Mouse (Mus musculus): Measurements from ENCODE around the gene Enc1. TPM values are rescaled to one million over a fixed set of nuclear protein-coding genes. Genes with fewer than 3 reads are reported as not detected.

Enc1 gene
- polyA plus RNA-seq, 1 experiment from 2014 or later = 0.92 TPM

DNA sequence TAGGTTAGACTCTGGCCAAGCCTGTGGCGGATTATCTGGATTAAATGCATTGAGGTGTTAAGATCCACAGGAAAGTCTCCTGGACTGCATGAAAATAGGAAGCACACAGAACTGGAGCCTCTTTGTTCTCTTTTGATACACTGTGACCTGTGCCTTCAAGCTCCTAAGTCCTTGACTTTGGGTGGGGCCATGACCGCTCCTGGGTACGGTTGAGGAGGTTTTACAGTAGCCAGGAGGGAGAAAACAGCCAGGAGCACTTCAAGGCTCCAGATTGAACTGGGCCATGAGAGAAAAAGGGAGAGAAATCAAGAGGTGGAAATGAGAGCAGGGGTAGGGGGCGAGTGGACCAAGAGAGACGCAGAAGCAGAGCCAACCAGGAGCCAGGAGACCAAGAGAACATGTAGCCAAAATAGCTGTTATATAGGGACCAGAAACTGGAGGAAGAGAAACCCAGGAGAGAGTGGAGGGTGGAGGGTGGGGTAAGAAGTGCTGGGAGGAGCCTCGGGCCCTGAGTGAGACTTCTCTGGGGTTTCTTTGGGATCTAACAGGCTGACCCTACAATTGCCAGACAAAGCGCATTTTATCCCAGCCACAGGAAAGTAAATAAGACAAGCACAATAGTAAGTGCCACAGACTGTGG is 33.3 kb upstream of the Enc1 start:
- WGBS (ENCODE audit: insufficient replicate concordance) = 73% methylated on average over 7 of the region's 7 CpGs
- ATAC-seq = no peak

DNA sequence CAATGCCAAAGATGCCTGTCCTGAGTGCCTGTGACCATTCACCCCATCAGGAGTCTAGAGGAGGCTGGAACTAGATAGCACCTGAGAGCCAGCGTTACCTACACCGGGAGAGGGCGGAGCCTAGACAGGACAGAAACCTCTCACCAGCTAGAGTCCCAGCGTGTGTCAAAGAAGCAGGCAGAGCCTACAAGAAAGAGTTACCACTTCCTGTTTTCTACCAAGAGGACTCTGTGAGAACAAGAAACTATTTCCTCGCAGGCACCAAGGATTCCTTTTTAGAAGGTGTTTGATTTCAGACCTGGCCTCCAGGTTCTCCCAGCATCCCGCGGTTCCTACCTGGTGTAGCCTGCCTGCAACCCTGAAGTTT is 32.8 kb upstream of the Enc1 start:
- no peak for ATAC-seq
- no peak overlapping the region for H3K27ac ChIP-seq
- H3K36me3 ChIP-seq = no peaks in the 10 kb centered on the region
- peaks cover 22% of the 10 kb centered on the region for H3K4me1 ChIP-seq
- WGBS (ENCODE audit: insufficient replicate concordance) = 37% methylated on average over 7 of the region's 7 CpGs
- no peaks in the 10 kb centered on the region for H3K9me3 ChIP-seq (replicated peaks)
- H3K4me2 ChIP-seq = no peak overlapping the region
- no peak overlapping the region for H3K4me3 ChIP-seq
- no peaks in the 10 kb centered on the region for H3K27me3 ChIP-seq (replicated peaks)
- H3K9ac ChIP-seq = no peak overlapping the region

More for the DNA sequence above, 33.3 kb upstream of the Enc1 start:
- Histone ChIP-seq H3K27ac (no peak overlapping the region), H3K27me3 (replicated peaks) (no peaks in the 10 kb centered on the region), H3K4me2 (no peak overlapping the region), H3K9me3 (replicated peaks) (no peaks in the 10 kb centered on the region), H3K4me1 (peaks cover 22% of the 10 kb centered on the region), H3K36me3 (no peaks in the 10 kb centered on the region), H3K9ac (no peak overlapping the region), H3K4me3 (no peak overlapping the region)

DNA sequence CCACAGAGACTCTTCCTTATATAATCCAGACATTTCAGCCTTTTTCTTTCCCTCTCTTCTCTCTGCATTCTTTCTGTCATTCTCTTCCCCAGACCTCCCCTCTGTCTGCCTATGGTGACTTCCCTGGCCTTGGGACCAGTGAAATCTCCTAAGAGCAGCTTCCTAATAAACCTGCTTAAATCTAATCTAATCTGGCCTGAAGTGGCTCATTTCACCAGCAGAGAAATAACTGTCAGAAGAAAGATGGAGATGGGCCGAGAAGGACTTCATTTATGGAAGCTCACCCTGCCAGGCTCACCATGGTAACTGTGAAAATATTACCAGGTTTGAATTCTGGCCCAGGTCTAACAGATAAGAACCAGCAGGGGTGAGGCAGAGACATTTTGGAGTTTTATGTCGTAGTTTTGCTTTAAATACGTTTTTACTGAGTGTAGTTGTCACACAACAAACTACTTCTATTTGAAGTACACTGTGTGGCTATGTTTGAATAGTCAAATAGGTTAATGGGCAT is 32.4 kb upstream of the Enc1 start:
- WGBS (ENCODE audit: insufficient replicate concordance) = 52% methylated on average over 3 of the region's 3 CpGs

DNA sequence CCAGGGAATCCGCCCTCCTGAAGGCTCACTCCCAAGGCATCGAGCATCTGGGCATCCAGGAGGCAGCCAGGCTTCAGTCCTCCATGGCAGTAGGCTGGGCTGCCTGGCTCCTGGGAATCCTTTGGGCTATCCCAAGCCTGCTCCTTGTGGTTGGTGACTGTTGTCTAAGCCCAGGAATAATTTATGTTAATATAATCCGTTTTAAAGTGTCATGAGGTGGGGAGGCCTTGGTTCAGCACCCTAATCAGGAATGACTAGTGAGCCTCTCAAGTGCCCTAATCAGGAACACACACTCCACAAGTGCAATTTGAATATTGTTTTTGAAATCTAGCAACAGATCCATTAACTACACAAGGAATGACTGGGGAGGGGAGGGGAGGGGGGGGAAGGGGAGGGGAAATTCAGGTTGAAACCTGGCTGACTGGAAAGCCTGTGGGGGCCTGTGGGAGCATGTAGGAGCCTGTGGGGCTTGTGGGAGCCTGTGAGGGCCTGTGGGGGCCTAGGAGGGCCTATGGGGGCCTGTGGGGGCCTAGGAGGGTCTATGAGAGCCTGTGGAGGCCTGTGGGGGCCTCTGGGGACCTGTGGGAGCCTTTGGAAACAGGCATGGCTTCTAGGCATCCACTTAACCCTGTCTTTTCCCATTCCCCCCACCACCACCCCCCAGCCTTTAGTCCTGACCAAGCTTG is 26.2 kb upstream of the Enc1 start:
- H3K4me2 ChIP-seq = no peak overlapping the region
- WGBS (ENCODE audit: insufficient replicate concordance) = 51% methylated on average over 3 of the region's 3 CpGs
- no peak overlapping the region for H3K4me3 ChIP-seq
- no peak overlapping the region for H3K9ac ChIP-seq
- no peaks in the 10 kb centered on the region for H3K27me3 ChIP-seq (replicated peaks)
- ATAC-seq = no peak
- no peaks in the 10 kb centered on the region for H3K9me3 ChIP-seq (replicated peaks)
- H3K27ac ChIP-seq = no peak overlapping the region
- no peaks in the 10 kb centered on the region for H3K4me1 ChIP-seq
- no peaks in the 10 kb centered on the region for H3K36me3 ChIP-seq

More for the DNA sequence above, 32.4 kb upstream of the Enc1 start:
- H3K9ac ChIP-seq = no peak overlapping the region
- H3K4me2 ChIP-seq = no peak overlapping the region
- H3K27me3 ChIP-seq (replicated peaks) = no peaks in the 10 kb centered on the region
- no peaks in the 10 kb centered on the region for H3K9me3 ChIP-seq (replicated peaks)
- H3K4me3 ChIP-seq = no peak overlapping the region
- no peaks in the 10 kb centered on the region for H3K36me3 ChIP-seq
- no peak overlapping the region for H3K27ac ChIP-seq
- no peak for ATAC-seq
- H3K4me1 ChIP-seq = peaks cover 22% of the 10 kb centered on the region

DNA sequence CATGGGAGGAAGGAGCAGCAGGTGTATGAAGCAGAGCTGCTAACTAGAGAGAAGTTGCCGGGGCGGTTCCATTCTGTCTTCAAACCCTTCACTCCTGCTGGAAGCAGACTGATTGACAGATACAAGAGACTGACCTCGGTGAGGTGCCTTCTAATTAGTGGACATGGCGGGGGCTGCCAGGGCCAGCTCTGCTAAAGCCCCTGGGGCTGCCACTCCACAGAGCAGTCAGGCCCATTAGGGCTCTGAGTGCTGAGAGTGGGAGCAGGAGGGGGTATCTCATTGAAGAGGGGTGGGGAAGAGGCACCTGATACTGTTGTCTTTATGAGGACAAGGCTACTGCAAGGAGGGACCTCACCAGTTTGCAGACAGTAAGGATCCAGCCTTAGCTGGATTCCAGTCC is 25.3 kb upstream of the Enc1 start:
- Histone ChIP-seq H3K9ac (no peak overlapping the region), H3K4me3 (no peak overlapping the region), H3K4me1 (no peaks in the 10 kb centered on the region), H3K36me3 (no peaks in the 10 kb centered on the region), H3K9me3 (replicated peaks) (no peaks in the 10 kb centered on the region), H3K27me3 (replicated peaks) (no peaks in the 10 kb centered on the region), H3K4me2 (no peak overlapping the region), H3K27ac (no peak overlapping the region)
- 63% methylated on average over 4 of the region's 4 CpGs for WGBS (ENCODE audit: insufficient replicate concordance)
- no peak for ATAC-seq

DNA sequence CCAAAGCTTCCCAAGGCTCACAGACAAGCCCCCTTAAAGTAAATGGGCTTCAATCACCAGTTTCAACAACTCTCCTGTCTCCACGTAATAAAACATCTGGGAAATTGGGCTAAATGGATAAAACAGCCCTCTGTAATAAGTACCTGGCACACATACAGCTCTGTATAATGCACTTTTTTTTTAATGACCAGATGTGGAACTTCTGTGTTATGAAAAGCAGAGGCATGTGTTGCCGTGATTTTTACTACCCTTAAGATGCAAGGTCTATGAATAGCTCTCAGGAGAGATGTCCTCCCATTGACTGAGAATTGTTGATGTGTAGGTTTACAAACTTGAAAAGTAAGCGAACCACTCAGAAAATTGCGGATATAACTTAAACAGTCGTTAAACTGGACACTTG is 24.7 kb upstream of the Enc1 start:
- Histone ChIP-seq H3K4me1 (no peaks in the 10 kb centered on the region), H3K27me3 (replicated peaks) (no peaks in the 10 kb centered on the region), H3K4me3 (no peak overlapping the region), H3K9ac (no peak overlapping the region), H3K9me3 (replicated peaks) (no peaks in the 10 kb centered on the region), H3K4me2 (no peak overlapping the region), H3K36me3 (no peaks in the 10 kb centered on the region), H3K27ac (no peak overlapping the region)
- WGBS (ENCODE audit: insufficient replicate concordance) = 62% methylated on average over 5 of the region's 5 CpGs
- no peak for ATAC-seq

DNA sequence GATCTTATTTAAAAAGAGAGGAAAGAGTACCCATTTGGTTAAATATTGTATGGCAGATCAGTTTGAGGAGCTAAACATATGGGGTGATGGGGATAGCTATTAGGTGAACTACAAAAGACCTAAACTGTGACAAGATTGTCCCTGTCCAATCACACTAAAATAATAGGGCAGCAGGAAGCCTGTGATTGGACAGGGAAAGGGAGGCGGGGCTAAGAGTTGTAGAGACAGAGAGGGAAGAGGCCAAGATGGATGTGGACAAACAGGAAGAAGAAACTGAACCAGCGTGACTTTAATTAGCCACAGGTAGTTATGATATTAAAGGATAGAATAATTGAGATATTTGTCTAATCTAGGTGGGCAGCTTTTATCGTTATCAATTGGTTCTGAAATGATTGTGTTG is 20.9 kb upstream of the Enc1 start:
- no peak overlapping the region for H3K9ac ChIP-seq
- ATAC-seq = no peak
- WGBS (ENCODE audit: insufficient replicate concordance) = 75% methylated on average over 3 of the region's 3 CpGs

DNA sequence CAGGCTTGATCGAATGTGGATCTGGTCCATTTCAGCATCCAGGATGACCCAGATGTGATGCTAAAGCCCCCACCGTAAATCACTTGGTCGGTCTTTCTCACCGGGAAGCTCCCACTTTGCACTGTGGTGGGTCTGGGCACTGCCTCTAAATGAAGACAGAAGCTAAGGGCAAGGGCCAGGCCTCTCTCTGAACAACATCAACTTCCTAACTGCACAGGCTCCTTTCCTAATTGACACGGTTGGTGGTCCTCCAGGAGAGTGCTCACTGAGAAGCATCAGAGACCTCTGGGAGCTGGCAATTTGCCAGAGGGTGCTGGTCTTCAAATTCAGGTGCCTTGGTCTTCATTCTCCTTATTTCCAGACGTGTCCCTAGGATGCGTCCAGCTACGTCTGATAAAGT is 17.0 kb upstream of the Enc1 start:
- H3K4me1 ChIP-seq = peaks cover 5% of the 10 kb centered on the region; the same call in 1 of the 2 replicates
- H3K27me3 ChIP-seq (replicated peaks) = no peaks in the 10 kb centered on the region
- H3K9ac ChIP-seq = no peak overlapping the region
- no peak overlapping the region for H3K4me3 ChIP-seq
- no peaks in the 10 kb centered on the region for H3K9me3 ChIP-seq (replicated peaks)
- peak; percentile 8; the same call in 1 of the 2 replicates for ATAC-seq
- no peak overlapping the region for H3K4me2 ChIP-seq
- no peaks in the 10 kb centered on the region for H3K36me3 ChIP-seq
- WGBS (ENCODE audit: insufficient replicate concordance) = 68% methylated on average over 8 of the region's 8 CpGs
- no peak overlapping the region for H3K27ac ChIP-seq

More for the DNA sequence above, 20.9 kb upstream of the Enc1 start:
- Histone ChIP-seq H3K4me3 (no peak overlapping the region), H3K27me3 (replicated peaks) (no peaks in the 10 kb centered on the region), H3K27ac (no peak overlapping the region), H3K4me1 (peaks cover 5% of the 10 kb centered on the region; the same call in 1 of the 2 replicates), H3K36me3 (no peaks in the 10 kb centered on the region), H3K4me2 (no peak overlapping the region), H3K9me3 (replicated peaks) (no peaks in the 10 kb centered on the region)

DNA sequence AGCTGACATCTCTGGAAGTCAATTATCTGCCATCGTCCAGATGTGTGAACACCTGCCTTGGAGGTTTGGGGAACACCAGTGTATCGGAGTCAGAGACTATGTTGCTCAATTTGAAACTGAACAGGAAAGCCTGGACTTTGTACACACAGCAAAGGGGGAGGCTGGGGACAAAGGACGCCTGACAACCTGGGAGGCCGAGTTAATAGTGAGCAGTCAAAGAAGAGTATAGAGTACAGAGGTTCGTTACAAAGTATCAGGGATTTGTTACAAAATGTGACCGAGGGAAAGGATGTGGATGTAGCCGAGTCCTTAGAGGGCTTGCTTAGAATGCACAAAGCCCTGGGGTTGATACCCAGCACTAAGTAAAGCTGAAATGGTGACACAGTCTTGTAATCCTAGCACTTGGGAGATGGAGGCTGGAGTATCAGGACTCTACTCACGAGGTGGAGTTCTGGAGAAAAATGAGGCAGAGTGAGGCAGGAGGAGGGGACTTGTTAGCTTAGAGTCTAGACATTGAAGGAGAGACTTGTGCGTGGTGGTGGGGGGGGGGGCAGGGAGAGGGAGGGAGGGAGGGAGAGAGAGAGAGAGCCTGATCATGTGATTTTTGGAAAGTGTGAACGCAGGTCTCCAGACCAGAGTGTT is 16.4 kb upstream of the Enc1 start:
- Histone ChIP-seq H3K9ac (no peak overlapping the region), H3K36me3 (no peaks in the 10 kb centered on the region), H3K27ac (peak overlapping the region; percentile 56; the same call in 1 of the 2 replicates), H3K4me3 (no peak overlapping the region), H3K4me2 (no peak overlapping the region), H3K27me3 (replicated peaks) (no peaks in the 10 kb centered on the region), H3K9me3 (replicated peaks) (no peaks in the 10 kb centered on the region), H3K4me1 (peaks cover 5% of the 10 kb centered on the region; the same call in 1 of the 2 replicates)
- peak; percentile 64 for ATAC-seq
- WGBS (ENCODE audit: insufficient replicate concordance) = 57% methylated on average over 10 of the region's 10 CpGs

DNA sequence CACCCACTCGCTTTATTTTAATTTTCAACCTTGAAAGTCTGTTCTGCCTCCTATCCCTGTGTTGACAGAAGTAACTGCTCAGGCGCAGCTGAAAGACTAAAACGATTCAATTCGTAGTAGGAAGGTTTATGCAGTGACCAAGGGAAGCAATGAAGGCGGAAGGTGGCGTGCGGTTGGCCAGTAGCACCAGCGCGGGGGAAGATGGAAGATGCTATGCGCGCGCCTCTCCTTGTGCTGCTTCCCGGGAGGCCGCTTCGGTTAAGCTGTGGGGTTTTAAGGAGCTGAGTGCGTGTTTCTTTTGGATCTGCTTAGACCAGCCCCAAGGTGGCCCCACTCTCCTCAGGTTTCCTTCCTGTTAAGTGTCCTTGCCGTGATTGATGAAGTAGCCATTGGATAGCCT is 15.8 kb upstream of the Enc1 start:
- 64% methylated on average over 17 of the region's 17 CpGs for WGBS (ENCODE audit: insufficient replicate concordance)
- Histone ChIP-seq H3K27ac (0 out of 2 replicates have a peak overlapping the region, but pooled peaks have one; percentile 56), H3K9me3 (replicated peaks) (no peaks in the 10 kb centered on the region), H3K4me2 (no peak overlapping the region), H3K4me1 (peaks cover 5% of the 10 kb centered on the region; the same call in 1 of the 2 replicates), H3K36me3 (no peaks in the 10 kb centered on the region), H3K27me3 (replicated peaks) (no peaks in the 10 kb centered on the region), H3K9ac (no peak overlapping the region), H3K4me3 (no peak overlapping the region)
- ATAC-seq = no peak

DNA sequence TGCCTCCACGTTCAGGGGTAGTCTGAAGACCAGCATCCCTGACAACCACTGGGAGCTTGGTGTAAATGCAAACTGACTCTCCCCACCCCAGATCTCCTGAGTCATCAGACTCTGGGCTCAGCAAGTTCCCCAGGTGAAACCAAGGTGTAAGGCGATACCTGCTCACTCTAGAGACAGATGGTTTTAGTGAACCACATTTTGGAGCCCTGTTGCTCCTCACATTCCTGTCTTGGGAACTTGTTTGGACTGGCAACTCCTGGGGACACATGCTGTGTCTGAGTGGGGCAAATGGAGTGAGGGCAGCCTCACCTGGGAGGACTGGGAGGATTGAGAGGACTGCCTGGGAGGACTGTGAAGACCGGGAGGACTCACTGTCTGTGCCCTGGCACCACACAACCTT is 13.1 kb upstream of the Enc1 start:
- H3K27me3 ChIP-seq (replicated peaks) = no peaks in the 10 kb centered on the region
- no peaks in the 10 kb centered on the region for H3K36me3 ChIP-seq
- WGBS (ENCODE audit: insufficient replicate concordance) = 75% methylated on average over 3 of the region's 3 CpGs
- no peak overlapping the region for H3K27ac ChIP-seq
- no peak overlapping the region for H3K4me2 ChIP-seq
- no peak overlapping the region for H3K4me3 ChIP-seq
- H3K4me1 ChIP-seq = peaks cover 5% of the 10 kb centered on the region; the same call in 1 of the 2 replicates
- H3K9ac ChIP-seq = no peak overlapping the region
- H3K9me3 ChIP-seq (replicated peaks) = no peaks in the 10 kb centered on the region
- ATAC-seq = no peak

DNA sequence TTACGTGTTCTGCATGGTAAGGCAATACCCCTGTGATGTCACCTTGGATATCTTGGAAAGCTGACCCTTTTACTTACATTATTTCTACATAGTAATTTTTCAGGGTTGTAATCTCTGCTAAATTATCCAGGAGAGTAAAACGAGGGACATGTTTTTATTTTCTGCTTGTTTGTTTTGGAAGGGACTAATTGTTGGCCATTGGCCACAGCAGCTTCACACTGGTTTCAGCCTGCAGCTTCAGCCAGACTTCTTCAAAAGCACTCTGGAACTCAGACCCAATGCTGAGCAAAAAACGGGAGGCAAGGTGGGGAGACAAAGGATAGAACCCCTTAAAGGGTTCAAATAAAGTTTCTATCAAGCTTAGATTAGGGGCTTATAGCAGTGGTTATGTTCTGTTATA is 10.8 kb upstream of the Enc1 start:
- H3K36me3 ChIP-seq = no peaks in the 10 kb centered on the region
- H3K4me2 ChIP-seq = no peak overlapping the region
- no peak overlapping the region for H3K9ac ChIP-seq
- H3K27ac ChIP-seq = no peak overlapping the region
- no peaks in the 10 kb centered on the region for H3K27me3 ChIP-seq (replicated peaks)
- H3K4me3 ChIP-seq = no peak overlapping the region
- ATAC-seq = no peak
- no peaks in the 10 kb centered on the region for H3K4me1 ChIP-seq
- no peaks in the 10 kb centered on the region for H3K9me3 ChIP-seq (replicated peaks)
- WGBS (ENCODE audit: insufficient replicate concordance) = 52% methylated on average over 3 of the region's 3 CpGs

All from liver, embryonic 12.5 days (tissue).